Mouse (Mus musculus) G1E (cell line): ENCODE data around the gene Ino80. TPM values are rescaled to one million over a fixed set of nuclear protein-coding genes. Genes with fewer than 3 reads are reported as not detected.
A peak's percentile ranks its signal among the peaks of the same experiment; 100 is the strongest.

Experiments
- ATAC-seq: 2 replicates; pipeline ENCODE4 v1.8.0; 2016; ENCODE audit warnings: mild to moderate bottlenecking; ENCODE audit not compliant: insufficient number of reproducible peaks, poor library complexity, low FRiP score, severe bottlenecking; ENCODE audit errors: extremely low read depth
- DNase-seq: peaks from one replicate; pipeline ENCODE4 v3.0.0; 2012; ENCODE audit warnings: low spot score
- H3K27me3 ChIP-seq: 2 replicates; pipeline ENCODE4 v1.6.1; 2012; ENCODE audit warnings: mild to moderate bottlenecking, low read length, inconsistent platforms; ENCODE audit not compliant: insufficient read depth
- H3K36me3 ChIP-seq: replicated peaks from 2 replicates; pipeline ENCODE3; 2012; ENCODE audit warnings: mild to moderate bottlenecking, inconsistent platforms
- H3K4me1 ChIP-seq: 2 replicates; pipeline ENCODE4 v1.6.1; 2012; ENCODE audit warnings: low read depth, low read length, inconsistent platforms, mixed read lengths; ENCODE audit not compliant: insufficient read depth
- H3K4me3 ChIP-seq: 2 replicates; pipeline ENCODE4 v1.5.1; 2012; ENCODE audit warnings: low read depth, mild to moderate bottlenecking, inconsistent platforms, low read length, moderate library complexity, mixed read lengths
- H3K9me3 ChIP-seq: replicated peaks from 2 replicates; pipeline ENCODE4 v1.6.1; 2012; ENCODE audit warnings: inconsistent platforms
- CTCF ChIP-seq: IDR thresholded peaks from 2 replicates; pipeline ENCODE4 v1.5.1; 2012; ENCODE audit warnings: low read depth, low read length, inconsistent platforms, mixed read lengths
- GATA1 ChIP-seq: IDR thresholded peaks from 2 replicates; pipeline ENCODE4 v1.6.1; 2012; ENCODE audit warnings: borderline replicate concordance, low read length, inconsistent platforms, mixed read lengths
- GATA2 ChIP-seq: IDR thresholded peaks from 2 replicates; pipeline ENCODE4 v1.6.1; 2012; ENCODE audit warnings: low read depth, low read length, inconsistent platforms, borderline replicate concordance
- POLR2AphosphoS5 ChIP-seq: IDR thresholded peaks from 2 replicates; pipeline ENCODE4 v1.6.1; 2012; ENCODE audit warnings: low read depth, low read length, inconsistent platforms; ENCODE audit not compliant: insufficient replicate concordance
- TAL1 ChIP-seq: conservative IDR thresholded peaks from 2 replicates; pipeline ENCODE4 v1.6.1; 2012; ENCODE audit warnings: low read depth, low read length, inconsistent platforms, mixed read lengths
- polyA plus RNA-seq: library from polyadenylated mRNA; stranded (reverse); fragments of >175 nt; gene quantifications from 2 replicates; pipeline ENCODE4 v1.2.3, GENCODE M21; 2012
- total RNA-seq, 2 experiments: library from RNA; stranded (forward) in 1 of 2; stranded (reverse) in 1 of 2; fragments of 200-1000 nt in 1 of 2; fragments of >200 nt in 1 of 2; fragmentation: Nextera tagmentation in 1 of 2; gene quantifications; 2 replicates each; pipeline ENCODE4 v1.2.3; 2014 to 2017

The Ino80 gene
- 41.2 and 46.8 TPM in 2 replicates for total RNA-seq (2014; fragmentation: Nextera tagmentation)
- total RNA-seq (2017), result 16.3 and 20.4 TPM in 2 replicates
- polyA plus RNA-seq, result 7.0 and 8.0 TPM in 2 replicates

DNA sequence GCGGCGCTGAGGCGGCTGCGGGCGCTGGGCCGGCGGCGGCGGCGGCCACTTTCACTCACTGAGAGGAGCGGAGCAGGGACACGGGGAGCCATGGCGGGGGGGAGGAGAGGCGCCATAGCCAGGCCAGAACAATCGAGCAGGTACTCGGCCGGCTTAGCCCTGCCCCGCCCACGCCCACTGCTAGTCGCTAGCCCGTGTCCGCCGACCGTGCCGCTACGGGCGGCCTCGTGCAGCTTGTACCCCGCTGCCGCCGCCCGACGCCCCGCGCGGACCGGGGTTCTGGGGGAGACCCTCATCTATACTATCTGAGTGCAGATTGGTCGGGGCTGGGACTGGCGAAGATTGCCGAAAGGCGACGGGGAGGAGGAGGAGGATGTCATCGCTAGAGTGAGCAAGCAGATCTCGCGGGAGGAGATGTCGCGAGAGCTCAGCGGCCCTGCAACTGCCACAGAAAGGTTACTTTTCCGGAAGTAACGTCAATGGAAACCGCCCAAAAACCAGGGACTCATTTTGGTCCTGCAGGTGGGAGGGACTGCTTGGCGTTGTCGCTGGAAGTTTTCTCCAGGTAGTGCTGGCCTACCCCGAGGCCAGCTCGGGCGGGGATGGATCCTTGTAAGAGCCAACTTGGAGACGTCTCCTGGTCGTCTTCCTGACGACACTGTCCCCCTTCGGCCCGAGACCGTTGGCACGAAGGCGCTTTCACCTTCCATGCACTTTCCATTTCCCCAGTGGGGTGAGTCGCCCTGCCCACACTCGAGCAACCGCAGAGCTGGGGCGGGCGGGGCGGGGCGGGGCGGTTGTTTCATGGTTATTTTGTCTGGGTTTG lies at the start of gene Ino80:
Gene Ino80 (minus strand): TSS at position 117 of the 826 bp plus-strand sequence.
- H3K4me3 ChIP-seq, result peak within 1 kb of the TSS; percentile 93
- H3K9me3 ChIP-seq, result no peaks in the 10 kb centered on the region
- peaks cover 25% of the 10 kb centered on the region for H3K36me3 ChIP-seq
- no peaks in the 10 kb centered on the region for H3K27me3 ChIP-seq
- TF ChIP-seq TAL1 (no peak), GATA1 (no peak), POLR2AphosphoS5 (0 out of 2 replicates have a peak, but pooled peaks have one; percentile 28), CTCF (no peak), GATA2 (no peak)
- peaks cover 21% of the 10 kb centered on the region for H3K4me1 ChIP-seq
- ATAC-seq (peak; percentile 87), DNase-seq (peak; percentile 92)

- Histone ChIP-seq H3K27me3 (peaks cover 10% of the 10 kb centered on the region), H3K4me1 (no peaks in the 10 kb centered on the region), H3K4me3 (no peak overlapping the region), H3K36me3 (no peaks in the 10 kb centered on the region), H3K9me3 (no peaks in the 10 kb centered on the region)
- DNase-seq, result no peak
- TF ChIP-seq GATA1 (no peak), CTCF (no peak), GATA2 (no peak), POLR2AphosphoS5 (no peak), TAL1 (no peak)
- ATAC-seq, result no peak
These were observed 47.9 kb upstream of the Ino80 start for GRCm38 (mm10) chr2:119525422-119525821.

- Histone ChIP-seq H3K4me1 (no peaks in the 10 kb centered on the region), H3K27me3 (peaks cover 10% of the 10 kb centered on the region), H3K4me3 (no peak overlapping the region), H3K36me3 (no peaks in the 10 kb centered on the region), H3K9me3 (no peaks in the 10 kb centered on the region)
- no peak for DNase-seq
- no peak for ATAC-seq
- TF ChIP-seq TAL1, result no peak
- no peak for TF ChIP-seq POLR2AphosphoS5
- TF ChIP-seq GATA2, result no peak
- TF ChIP-seq GATA1, result no peak
- TF ChIP-seq CTCF, result no peak
These were observed 46.3 kb upstream of the Ino80 start for GRCm38 (mm10) chr2:119523836-119524235.

- no peak for DNase-seq
- TF ChIP-seq TAL1, result no peak
- TF ChIP-seq GATA2, result no peak
- TF ChIP-seq GATA1, result no peak
- no peak for TF ChIP-seq CTCF
- TF ChIP-seq POLR2AphosphoS5, result no peak
- Histone ChIP-seq H3K36me3 (no peaks in the 10 kb centered on the region), H3K27me3 (peaks cover 3% of the 10 kb centered on the region), H3K4me3 (no peak overlapping the region), H3K9me3 (no peaks in the 10 kb centered on the region), H3K4me1 (no peaks in the 10 kb centered on the region)
- ATAC-seq, result no peak
These were observed 43.1 kb upstream of the Ino80 start for GRCm38 (mm10) chr2:119520550-119520949.

- Histone ChIP-seq H3K4me3 (no peak overlapping the region), H3K36me3 (no peaks in the 10 kb centered on the region), H3K9me3 (no peaks in the 10 kb centered on the region), H3K27me3 (peaks cover 2% of the 10 kb centered on the region; the same call in 1 of the 2 replicates), H3K4me1 (no peaks in the 10 kb centered on the region)
- ATAC-seq, result no peak
- no peak for DNase-seq
- TF ChIP-seq POLR2AphosphoS5 (no peak), CTCF (no peak), TAL1 (no peak), GATA2 (no peak), GATA1 (no peak)
These were observed 39.3 kb upstream of the Ino80 start for GRCm38 (mm10) chr2:119516811-119517210.

DNA sequence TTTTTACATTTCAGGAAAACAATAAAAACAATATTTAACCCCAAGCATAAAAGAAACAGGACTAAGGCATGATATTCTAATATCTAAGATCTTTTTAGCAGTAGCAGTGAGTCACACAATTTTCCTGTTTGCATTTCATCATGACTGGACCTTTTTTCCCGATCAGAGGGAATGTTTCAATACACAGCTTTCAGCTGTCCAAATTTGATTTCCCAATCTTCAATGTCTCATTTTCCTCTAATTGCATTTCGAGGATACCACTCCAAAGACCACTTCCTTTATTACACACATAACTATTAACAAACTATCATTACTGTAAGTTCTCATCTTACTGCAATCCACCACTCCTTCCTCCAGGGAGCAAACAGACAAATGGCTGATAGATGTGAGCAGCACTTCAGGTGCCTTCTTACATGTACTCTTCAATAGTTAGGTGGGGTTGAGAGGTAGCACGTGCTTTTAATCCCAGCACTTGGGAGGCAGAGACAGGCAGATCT lies 36.6 kb upstream of the Ino80 start:
- TF ChIP-seq POLR2AphosphoS5 (no peak), TAL1 (no peak), GATA2 (no peak), GATA1 (no peak), CTCF (no peak)
- Histone ChIP-seq H3K4me3 (no peak overlapping the region), H3K27me3 (0 out of 2 replicates have a peak, but pooled peaks cover 2% of the 10 kb centered on the region), H3K4me1 (no peaks in the 10 kb centered on the region), H3K9me3 (no peaks in the 10 kb centered on the region), H3K36me3 (no peaks in the 10 kb centered on the region)
- DNase-seq, result no peak
- no peak for ATAC-seq
